Mouse (Mus musculus) adrenal gland, postnatal 10 days (tissue): ENCODE results near the gene Arl1. TPM values are rescaled to one million over a fixed set of nuclear protein-coding genes. Genes with fewer than 3 reads are reported as not detected.
"Not testable (repeated sequence)": the region's sequence is repeated elsewhere in the genome, so short reads cannot be mapped to it uniquely, and the experiment has no call there.

Source experiments
- DNase-seq: peaks from one replicate; pipeline ENCODE4 v3.0.0; 2021; ENCODE audit warnings: mixed read lengths
- long read RNA-seq, 2 experiments: library from polyadenylated mRNA; stranded (forward); transcript quantifications; one replicate each; pipeline ENCODE4 v2.0.0; 2021
- total RNA-seq, 2 experiments: library from RNA; stranded (reverse); gene quantifications; 2 replicates each; pipeline ENCODE4 v1.2.3; 2021

Arl1 gene
- total RNA-seq: 10 to 100 TPM; 94.6 to 96.3 TPM
- long read RNA-seq, experiment 1, transcript Arl1-202 (6 exons, 2,080 nt): major isoform, 268 of 287 reads
- long read RNA-seq, experiment 1, partial matches to known transcripts: 6 of 287 reads
- long read RNA-seq, experiment 1, other reads (novel, unspliced or antisense): 13 of 287 reads
- long read RNA-seq, experiment 2, transcript Arl1-202 (6 exons, 2,080 nt): major isoform, 130 of 142 reads
- long read RNA-seq, experiment 2, partial matches to known transcripts: 7 of 142 reads
- long read RNA-seq, experiment 2, other reads (novel, unspliced or antisense): 5 of 142 reads

DNA sequence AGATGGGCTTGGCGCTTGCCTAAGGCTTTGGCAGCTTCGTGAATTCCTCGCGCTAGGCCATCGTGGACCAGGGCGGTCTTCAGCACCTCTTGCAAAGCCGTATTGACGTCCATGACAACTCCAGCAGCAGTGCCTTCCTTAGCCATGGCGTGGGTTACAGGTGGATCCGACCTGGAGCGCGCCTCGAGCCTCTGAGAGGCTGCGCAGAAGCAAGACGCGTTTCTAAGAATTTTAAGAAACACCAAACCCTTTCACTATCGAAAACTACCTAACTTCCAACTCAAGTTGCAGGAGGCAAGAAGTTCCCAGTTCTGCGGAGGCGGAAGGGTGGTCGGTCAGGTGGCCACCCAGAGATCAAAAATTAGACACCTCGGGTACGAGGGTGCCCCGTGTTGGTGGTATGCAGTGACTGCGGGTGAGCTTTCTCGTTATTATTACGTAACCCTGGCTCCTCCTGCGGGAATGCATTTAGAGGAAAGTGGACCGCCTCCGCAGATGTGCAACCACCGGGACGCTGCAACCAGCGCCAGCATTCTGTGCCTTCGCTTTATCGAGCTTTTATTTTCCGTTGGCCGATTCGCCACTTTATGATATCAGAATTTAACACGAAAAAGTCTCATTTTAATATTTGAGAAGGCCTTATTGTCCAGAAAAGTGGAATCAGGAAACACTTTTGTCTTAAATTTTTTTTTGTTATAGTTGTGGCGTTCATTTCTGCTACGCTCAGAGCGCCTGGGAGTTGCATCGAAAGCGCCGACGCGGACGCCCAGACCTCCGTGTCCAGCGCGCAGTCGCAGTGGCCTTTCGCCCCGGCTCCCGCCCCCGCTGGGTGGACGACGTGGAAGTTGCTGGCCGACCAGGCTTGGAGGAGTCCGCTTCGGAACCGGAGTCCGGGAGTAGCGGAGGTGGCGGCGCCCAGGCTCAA is at the start of gene Arl1:
Arl1 (plus strand) TSS at position 288 of the 925 bp plus-strand sequence.
- DNase-seq: peak; percentile 98

DNA sequence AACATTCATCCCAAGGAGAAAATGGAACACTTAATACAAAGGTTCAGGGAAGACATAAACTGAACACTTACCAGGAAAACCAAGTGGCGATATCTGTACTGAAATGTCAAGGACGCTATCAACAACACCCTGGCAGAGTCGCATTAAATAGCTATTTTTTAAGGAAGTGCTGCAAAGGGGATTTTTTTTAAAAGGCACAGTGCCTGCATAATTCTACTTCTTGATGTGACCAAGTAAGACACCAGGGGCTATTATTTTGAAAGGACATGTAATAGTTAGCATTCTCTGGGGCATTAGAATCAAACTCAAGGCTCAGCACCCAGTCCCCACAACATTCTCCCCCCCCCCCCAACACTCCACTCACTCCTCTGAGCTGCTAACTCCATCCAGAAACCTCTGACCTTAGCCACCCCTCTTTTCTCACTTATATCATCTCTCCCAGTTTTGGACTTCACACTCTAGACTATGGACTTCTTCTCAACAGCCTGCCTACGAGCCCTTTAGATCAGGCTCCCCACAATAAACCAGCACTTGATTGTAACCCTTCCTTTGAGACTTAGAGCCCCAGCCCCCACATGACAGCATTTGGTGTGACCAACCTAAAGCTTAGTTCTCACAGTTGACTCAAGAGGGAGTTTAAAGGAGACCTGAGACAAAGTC is 47.6 kb upstream of the Arl1 start:
- DNase-seq: peak; percentile 8

DNA sequence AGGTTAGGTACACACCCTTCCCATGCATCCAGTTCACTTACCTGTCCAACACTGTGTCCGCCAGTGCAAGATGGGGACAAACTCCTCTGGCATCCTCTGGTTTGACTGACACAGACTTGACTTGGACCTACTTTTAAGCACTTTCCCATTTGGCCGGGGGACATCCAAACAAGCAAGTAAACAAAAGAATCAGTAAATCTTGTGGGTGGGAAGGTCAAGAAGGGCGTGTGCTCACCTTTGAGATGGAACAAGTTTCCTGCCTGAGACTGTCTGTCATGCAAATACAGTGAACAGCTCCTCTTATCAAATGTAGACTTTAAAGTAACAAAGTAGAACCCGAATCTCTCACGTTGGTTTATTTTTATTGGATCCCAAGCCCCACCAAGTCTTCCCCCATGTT is 45.7 kb upstream of the Arl1 start, which contains the start of gene Spic:
Spic (minus strand) TSS at position 91 of the 400 bp plus-strand sequence.
- no peak for DNase-seq

DNA sequence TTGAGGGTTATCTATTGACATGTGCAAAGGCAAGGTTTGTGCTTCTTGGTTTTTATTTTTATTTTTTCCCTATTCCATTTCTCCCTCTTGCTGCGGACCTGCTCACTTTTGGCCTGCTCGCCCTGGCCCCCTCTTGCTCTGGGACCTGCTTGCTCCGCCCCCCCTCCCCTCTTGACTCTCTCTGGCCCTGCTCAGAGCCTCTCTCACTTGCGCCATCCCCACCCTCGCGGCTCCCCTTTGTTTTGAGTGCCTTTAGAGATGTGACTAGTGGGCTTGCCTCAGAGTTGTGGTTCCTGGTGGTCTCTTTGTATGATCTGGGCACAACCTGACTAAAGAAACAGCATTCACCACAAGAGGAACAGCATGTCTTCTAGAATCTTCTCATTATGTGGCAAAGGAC is 29.7 kb upstream of the Arl1 start:
- DNase-seq: no peak

DNA sequence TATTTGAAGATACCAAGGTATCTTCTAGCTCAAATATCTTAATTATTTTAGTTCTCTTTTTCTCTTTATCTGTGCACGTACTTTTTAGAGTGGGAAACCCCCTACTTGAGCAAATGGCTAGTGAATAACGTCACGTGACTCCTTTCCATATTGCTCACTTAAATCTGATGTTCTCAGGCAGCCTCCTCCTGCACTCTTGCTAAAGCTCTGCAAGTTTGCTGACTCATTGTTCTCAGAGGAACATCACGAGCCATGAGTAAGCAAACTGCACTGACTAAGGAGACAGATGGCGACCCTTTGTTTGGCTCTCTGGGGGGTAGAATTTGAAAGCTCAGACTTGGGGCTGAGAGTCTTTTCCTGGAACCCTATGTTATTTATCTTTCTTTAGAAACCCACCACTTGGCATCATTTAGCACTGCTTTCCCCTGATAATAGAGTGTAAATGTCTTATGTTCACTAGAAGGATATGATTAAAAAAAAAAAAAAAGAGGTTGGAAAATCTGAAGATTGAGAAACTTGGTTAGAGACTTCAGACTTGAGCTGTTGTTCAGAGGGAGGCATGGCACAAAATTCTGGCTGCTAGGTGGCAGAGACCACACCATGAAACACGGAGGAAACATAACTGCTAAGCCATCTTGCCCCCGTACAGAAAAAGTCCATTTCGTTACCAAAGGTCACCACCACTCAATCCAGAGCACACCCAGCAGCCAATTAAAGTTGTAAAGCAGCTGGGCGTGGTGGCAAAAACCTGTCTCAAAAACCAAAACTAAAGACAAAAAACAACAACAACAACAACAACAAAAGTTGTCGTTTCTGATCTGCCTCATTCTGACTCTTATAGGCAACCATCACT is 21.8 kb upstream of the Arl1 start:
- no peak for DNase-seq

DNA sequence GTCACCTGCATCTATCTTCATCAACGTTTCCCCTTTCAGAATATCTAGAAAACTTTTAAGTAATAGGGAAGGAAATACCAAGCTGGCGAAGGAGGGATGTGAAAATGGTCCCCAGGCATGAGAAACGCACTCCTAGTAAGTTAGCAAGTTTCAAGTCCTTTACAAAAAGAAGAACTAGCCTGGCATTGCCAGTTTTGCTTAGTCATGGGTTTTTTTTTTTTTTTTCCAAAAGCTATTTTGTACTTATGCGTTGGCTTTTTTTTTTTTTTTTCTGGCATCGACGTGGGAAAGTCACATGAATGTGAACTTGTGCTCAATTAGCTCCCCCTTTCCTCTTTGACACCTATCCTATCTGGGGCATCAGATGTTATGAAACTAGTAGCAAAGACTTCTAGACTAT is 18.3 kb upstream of the Arl1 start:
- DNase-seq: no peak

DNA sequence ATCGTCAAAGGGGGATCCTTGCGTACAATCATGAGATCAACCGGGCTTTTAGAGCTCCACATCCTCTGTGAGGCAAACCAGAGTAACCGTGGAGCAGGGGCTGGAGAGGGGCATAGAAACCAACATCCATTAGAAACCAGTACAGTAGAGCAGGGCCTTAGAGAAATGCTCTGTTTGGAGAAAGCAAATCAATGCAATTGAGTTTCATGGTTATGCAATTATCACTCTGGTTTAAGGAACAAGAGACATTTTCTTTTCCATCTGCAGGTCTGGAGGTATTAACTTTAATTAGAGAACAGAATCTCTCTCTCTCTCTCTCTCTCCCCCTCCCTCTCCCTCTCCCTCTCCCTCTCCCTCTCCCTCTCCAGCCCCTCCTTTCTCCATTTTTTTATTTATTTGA is 15.9 kb upstream of the Arl1 start:
- no peak for DNase-seq

DNA sequence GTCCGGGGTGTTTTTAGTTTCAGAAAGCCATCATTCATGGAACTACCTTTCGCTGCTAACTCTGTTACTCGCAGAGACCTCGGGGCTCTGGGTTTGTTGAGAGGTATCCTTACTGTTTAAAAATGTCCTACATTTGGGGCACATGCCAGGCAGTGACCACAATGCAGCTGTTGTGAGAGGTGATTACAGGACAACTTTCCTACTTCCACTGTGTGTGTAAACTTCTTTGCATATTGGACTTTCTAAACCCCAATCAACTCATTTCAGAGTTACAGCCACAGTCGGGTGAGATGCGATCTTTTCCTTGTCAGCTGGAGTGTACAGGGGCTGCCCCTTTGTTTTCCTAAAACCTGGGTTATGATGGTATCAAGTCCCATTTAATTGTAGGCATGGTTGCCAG is 15.0 kb upstream of the Arl1 start:
- DNase-seq: no peak

DNA sequence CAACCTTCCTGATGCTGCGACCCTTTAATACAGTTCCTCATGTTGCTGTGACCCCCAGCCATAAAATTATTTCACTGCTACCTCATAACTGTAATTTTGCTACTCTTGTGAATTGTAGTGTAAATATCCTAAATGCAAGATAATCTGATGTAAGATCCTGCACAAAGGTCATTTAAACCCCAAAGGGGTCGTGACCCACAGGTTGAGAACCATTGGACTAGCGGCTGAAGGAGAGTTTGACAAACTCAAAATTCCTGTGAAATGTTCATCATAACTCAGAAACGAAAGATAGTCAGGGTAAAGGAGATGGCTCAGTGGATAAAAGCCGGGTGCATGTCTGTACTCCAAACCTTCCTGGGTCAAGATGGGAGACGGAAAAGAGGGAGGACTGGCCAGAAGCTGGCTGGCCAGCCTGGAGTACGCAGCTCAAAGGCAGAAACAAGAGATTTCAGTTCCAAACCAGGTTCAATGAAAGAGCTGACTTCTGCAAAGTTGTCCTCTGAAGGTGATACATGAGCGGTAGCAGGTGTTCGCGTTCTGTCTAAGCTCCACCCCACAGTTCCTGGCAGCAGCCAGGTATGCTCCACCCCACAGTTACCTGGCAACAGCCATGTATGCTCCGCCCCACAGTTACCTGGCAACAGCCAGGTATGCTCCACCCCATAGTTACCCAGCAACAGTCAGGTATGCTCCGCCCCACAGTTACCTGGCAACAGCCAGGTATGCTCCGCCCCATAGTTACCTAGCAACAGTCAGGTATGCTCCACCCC is 13.5 kb upstream of the Arl1 start:
- DNase-seq: no peak

DNA sequence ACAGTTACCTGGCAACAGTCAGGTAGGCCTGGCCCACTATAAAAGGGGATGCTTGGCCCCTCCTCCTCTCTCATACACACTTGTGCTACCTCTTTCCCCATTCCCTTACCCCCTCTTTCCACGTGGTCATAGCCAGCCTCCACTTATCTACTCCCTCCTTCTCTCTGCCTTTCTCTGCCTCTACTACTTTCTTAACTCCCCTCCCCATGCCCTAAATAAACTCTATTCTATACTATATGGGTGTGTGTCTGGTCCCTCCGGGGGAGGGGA is 13.0 kb upstream of the Arl1 start:
- DNase-seq: no peak

DNA sequence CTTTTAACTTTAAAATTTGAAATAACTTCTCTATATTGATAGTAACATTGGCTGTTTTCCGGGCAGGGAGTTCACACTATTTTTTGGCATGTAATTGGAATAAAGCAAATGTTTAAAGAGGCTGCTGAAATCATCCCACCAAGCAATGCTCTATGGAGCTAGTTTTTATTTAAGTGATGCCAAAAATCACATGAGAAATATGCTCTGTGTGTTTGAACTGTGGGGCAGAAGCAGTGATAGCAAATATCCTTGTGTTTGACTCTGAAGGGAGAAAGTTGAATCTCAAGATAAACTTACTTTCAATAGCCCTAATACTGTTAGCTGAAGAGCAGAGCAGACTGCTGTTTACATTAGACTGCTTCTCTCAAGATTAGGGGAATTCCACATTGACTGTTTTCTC is 11.0 kb upstream of the Arl1 start:
- no peak for DNase-seq

DNA sequence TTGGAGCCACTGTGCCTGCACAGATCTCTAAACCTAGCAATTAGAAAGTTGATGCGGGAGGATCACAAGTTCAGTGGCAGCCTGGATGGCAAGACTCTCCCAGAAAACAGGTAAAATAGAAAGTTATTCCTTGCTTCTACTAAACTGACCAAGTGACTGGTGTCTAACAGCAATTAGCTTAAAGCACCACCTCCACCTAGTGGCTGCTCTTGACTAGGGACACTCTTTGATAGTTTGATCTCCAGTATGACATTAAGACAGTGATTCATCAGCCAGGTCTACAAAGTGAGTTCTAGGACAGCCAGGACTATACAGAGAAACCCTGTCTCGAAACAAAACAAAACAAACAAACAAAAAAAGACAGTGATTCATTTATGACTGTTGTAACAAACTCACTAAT is 5.3 kb upstream of the Arl1 start:
- peak; percentile 39 for DNase-seq

DNA sequence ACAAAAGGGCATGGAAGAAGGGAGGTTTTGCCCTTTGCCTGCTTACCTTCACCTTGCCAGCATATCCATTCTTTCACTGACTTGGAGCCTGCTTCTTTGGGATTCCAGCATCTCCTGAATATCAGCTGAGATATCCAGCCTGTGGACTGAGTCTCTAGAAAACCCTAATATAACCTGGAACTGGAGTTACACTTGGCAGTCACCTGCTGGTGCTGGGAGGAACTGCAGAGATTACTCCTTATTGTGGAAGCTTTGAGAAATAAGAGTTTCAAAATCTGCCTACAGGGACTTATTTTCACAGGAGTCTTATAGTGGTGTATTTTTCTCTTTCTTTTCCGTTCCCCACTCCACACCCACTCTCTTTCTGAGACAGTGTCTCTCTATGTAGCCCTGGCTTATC is 3.5 kb upstream of the Arl1 start:
- DNase-seq: peak; percentile 57

DNA sequence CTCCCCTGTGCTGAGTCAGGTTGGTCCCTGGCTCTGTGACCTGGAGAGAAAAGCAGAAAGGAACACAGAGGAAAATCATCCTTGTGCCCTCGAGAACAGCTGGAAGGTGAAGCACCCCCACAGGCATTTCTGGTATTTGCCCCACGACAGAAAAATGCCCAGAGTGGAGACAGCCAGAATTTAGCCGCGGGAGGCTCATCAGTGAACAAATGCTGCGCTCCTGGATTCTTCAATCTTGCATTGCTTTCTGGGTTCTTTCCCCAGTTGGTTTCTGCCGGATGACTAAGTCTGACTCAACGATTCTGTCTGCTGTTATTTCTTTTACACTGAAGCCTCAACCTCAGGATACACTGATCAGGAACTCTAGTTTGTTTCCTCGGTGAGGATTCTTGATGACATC is 2.5 kb upstream of the Arl1 start:
- no peak for DNase-seq

DNA sequence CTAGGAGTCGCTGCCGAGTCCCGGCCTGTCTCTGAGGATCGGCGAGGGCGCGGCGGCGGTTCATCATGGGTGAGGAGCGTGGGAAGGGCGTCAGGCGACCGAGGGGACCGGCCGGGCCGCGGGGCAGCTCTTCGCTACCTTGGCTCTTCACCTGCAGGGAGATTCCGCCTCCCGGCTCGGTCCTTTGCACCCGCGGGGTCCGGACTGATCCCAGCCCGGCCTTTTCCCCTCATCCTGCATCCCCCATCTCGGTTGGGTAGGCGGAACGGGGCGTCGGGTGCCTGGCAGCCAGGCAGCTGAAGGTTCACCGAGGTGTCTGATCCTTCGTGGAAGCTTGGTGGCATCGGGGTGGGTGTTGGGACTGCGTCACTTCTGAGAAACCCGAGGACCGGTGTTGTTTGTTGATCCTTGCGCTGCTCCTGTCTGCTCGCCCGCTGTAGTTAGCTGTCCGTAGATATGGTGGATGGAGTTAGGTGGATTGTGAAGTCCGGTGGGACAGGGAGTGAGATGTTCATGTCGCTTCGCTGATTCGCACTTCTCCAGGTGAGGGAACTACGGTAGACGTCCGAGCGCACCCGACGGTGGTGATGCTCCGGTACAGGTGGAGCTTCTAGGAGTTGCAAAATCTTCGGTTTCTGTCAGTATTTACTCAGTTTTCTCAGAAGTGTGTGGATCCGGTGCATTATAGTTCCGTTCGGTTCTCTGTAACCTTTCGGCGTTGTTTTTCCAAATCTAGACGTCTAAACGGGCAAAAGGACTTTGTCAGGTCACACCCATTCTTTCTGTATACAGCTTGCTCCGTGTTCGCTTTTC is 1.0 kb downstream of the Arl1 start:
- DNase-seq: no peak

DNA sequence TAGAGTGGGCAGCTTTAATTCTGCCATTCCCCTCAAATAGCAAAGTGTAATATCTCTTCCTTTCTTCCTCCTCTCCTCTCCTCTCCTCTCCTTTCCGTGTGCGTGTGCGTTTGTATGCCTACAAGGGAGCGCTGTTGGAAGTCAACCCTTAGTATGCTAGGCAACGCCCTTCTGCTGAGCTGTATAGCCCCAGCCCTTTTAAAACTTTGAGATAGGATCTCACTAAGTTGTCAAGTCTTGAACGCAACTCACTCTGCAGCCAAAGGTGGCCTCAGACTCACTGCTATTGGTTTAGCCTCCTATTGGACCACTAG is 1.6 kb downstream of the Arl1 start:
- no peak for DNase-seq

DNA sequence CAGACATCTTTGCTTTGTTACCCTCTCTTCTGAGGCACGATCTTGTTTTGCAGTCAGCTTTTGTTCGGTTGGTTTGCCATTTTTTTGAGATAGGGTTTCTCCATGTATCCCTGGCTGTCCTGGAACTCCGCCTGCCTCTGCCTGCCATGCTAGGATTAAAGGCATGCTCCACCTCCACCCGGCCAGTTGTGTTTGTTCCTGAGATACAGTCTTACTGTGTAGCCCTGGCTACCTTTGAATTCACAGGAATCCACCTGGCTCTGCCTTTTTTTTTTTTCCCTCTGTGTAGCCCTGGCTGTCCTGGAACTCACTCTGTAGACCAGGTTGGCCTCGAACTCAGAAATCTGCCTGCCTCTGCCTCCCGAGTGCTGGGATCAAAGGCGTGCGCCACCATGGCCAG is 8.4 kb downstream of the Arl1 start:
- not testable (repeated sequence) for DNase-seq

DNA sequence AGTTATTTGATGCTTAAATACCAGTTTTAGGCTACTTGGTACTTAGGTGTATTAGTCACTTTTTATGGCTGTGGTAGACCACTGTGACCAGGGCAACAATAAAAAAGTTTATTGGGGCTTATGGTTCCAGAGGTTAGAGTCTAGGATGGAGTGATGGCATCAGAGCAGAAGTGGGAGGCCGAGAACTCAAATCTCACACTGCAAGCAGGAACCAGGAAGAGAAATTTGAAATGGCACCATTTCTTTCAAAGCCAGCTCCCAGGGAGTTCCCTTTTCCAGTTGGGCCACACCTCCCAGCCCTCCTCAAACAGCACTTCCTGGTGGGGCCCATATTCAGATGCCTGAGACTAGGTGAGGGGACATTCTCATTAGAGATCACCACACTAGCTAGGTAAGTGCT is 9.2 kb downstream of the Arl1 start:
- no peak for DNase-seq

DNA sequence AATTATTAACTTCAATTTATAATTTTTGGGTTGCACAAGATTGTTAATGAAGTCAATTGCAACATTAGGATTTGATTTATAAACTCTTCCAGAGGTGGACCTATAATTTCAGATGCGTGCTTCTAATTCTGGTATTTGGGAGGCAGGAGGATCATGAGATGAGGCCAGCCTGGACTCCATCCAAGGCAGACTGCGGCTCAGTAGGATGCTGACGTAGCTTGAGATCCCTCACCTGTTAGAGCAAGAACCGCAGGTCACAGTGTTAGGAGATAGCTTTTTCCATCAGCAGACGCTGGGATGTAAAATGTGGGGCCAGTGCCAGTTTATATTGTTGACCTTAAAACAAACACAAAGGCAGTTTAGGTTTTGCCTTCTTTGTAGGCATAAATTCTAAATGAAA is 10.1 kb downstream of the Arl1 start:
- DNase-seq: no peak

DNA sequence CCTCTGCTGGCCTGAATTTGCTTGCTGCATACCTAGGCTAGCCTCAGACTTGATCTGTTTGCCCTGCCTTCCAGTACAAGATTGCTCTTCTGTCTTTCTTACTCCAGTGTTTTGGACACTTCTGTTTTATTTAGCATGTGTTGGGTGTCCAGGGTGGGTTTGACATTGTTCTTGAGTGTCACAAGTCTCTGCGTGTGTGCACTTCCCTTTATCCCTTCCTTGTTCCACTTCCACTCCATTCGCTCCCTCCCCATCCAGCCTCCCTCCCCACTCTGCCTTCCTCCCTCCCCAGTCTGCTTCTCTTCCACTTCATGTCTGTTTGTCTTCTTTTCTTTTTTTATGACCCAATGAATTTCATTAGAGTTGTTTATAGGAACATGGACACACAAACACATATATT is 10.8 kb downstream of the Arl1 start:
- no peak for DNase-seq
